Mouse (Mus musculus) limb, embryonic 13.5 days (tissue): ENCODE measurements at regions not wholly inside any gene's neighbourhood (a gene's known extent, or its start where the extent isn't known, plus 50 kb on each side); places are given as distances from the start of the nearest gene placed in this dataset.

Experiments
- ATAC-seq: fragments of 200-750 bp; cut with Nextera tagmentation; 2 replicates; pipeline ENCODE4 v1.8.0; 2017; ENCODE audit warnings: low read depth, moderate number of reproducible peaks, moderate TSS enrichment; ENCODE audit not compliant: low FRiP score
- H3K27ac ChIP-seq: fragments of 300-500 bp; sonication (generic); 2 replicates; pipeline ENCODE4 v1.5.1; 2015; ENCODE audit warnings: inconsistent platforms, mild to moderate bottlenecking, moderate library complexity
- H3K27me3 ChIP-seq: fragments of 300-500 bp; sonication (generic); 2 replicates; pipeline ENCODE4 v1.6.1; 2015; ENCODE audit warnings: mild to moderate bottlenecking, inconsistent platforms
- H3K36me3 ChIP-seq: fragments of 300-500 bp; sonication (generic); 2 replicates; pipeline ENCODE4 v1.6.1; 2015; ENCODE audit warnings: inconsistent platforms, mild to moderate bottlenecking, moderate library complexity
- H3K4me1 ChIP-seq: fragments of 300-500 bp; sonication (generic); 2 replicates; pipeline ENCODE4 v1.6.1; 2015; ENCODE audit warnings: inconsistent platforms
- H3K4me2 ChIP-seq: fragments of 300-500 bp; sonication (generic); replicated peaks from 2 replicates; pipeline ENCODE4 v1.6.1; 2015; ENCODE audit warnings: inconsistent platforms, mild to moderate bottlenecking, moderate library complexity
- H3K4me3 ChIP-seq: fragments of 300-500 bp; sonication (generic); 2 replicates; pipeline ENCODE4 v1.5.1; 2015; ENCODE audit warnings: moderate library complexity, mild to moderate bottlenecking, inconsistent platforms
- H3K9ac ChIP-seq: fragments of 300-500 bp; sonication (generic); 2 replicates; pipeline ENCODE4 v1.6.1; 2015; ENCODE audit warnings: mild to moderate bottlenecking, inconsistent platforms
- H3K9me3 ChIP-seq: fragments of 300-500 bp; sonication (generic); 2 replicates; pipeline ENCODE4 v1.6.1; 2016; ENCODE audit warnings: inconsistent platforms
- WGBS: fragments of 180-500 bp; shearing (Covaris S2); methylation state at CpG from one replicate; pipeline ENCODE4 v1.1.7; 2015; 5-methylcytosine and 5-hydroxymethylcytosine counted together

DNA sequence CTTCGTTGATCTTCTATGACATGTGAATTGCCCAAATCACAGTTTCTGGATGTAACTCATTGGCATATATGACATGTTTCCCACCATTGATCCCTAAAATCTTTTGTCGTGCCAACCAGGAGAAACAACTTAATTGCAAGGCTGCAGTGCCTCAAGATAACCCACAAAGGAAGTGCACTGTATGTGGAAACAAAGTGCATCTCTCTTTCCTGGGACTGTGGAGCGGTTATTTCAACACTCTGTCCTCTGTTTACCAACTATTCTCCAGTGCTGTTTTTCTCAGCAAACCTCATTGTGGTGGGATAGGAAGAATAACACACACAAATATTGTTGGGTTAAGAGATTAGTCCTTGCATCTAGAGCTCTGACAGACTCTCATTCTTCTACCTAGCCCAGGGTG is 119.8 kb upstream of the Ankrd55 start:
- H3K36me3 ChIP-seq = no peaks in the 10 kb centered on the region
- H3K4me3 ChIP-seq = no peak overlapping the region
- H3K27ac ChIP-seq = no peak overlapping the region
- 91% methylated on average over 3 of the region's 3 CpGs for WGBS
- no peaks in the 10 kb centered on the region for H3K9me3 ChIP-seq
- H3K9ac ChIP-seq = no peak overlapping the region
- no peak for ATAC-seq
- no peak overlapping the region for H3K4me2 ChIP-seq
- H3K27me3 ChIP-seq = no peaks in the 10 kb centered on the region
- no peaks in the 10 kb centered on the region for H3K4me1 ChIP-seq

DNA sequence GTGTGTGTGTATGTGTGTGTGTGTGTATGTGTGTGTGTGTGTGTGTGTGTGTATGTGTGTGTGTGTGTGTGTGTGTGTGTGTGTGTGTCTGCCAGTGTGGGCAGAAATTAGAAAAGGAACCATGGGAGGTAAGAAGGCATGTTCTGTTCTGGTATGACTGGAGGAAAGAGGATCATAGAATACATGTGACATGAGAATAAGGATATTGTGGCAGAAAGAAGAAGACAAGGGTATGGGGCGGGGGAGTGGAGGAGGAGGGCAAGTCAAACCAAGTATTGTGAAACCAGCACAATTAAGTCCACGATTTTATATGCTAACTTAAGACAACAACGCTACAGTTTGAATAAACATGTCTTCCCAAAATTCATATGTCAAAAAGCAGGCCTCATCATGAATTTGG is 117.4 kb upstream of the Ankrd55 start:
- Histone ChIP-seq H3K27me3 (no peaks in the 10 kb centered on the region), H3K27ac (no peak overlapping the region), H3K9me3 (no peaks in the 10 kb centered on the region), H3K4me1 (no peaks in the 10 kb centered on the region), H3K36me3 (no peaks in the 10 kb centered on the region), H3K9ac (no peak overlapping the region), H3K4me2 (no peak overlapping the region), H3K4me3 (no peak overlapping the region)
- ATAC-seq = no peak
- WGBS = 97% methylated on average over 3 of the region's 3 CpGs

DNA sequence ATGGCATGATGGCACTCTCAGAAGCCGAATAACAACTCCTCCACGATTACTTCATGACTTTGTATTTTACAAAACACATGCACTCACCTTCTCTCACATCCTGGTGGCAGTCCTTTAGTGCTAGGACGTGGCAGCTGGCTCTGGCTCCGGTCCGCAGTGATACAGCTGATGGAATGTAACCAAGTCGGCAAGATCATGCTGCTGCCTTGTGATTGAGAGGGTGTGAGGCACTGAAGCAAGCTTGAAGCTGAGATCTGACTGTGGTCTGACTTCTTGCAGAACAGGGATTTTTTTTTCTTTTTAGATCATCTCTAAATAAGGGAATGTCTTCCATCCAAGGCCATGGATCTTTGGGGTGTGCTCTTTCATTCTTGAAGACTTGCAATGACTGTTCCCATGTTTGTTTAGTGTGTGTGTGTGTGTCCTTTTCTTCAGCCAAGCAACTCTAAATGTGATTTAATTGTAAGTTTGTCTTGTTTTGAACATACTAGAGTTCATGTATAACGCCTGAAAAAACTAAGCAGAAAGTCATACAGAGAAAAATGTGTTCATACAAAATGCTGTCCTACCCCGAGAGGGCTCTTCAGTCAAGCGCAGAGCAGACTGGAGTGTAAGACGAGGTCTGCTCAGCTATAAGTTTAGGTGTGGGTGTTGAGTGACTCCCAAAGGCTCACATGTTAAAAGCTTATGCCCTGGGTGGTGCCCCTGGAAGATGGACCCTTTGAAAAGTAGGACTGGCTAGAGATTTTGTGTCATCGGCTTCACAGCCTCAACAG is 116.1 kb upstream of the Ankrd55 start:
- no peak overlapping the region for H3K9ac ChIP-seq
- ATAC-seq = no peak
- no peaks in the 10 kb centered on the region for H3K36me3 ChIP-seq
- WGBS = 83% methylated on average over 11 of the region's 11 CpGs
- H3K4me3 ChIP-seq = no peak overlapping the region
- H3K9me3 ChIP-seq = no peaks in the 10 kb centered on the region
- H3K27me3 ChIP-seq = no peaks in the 10 kb centered on the region
- no peaks in the 10 kb centered on the region for H3K4me1 ChIP-seq
- no peak overlapping the region for H3K4me2 ChIP-seq
- no peak overlapping the region for H3K27ac ChIP-seq

DNA sequence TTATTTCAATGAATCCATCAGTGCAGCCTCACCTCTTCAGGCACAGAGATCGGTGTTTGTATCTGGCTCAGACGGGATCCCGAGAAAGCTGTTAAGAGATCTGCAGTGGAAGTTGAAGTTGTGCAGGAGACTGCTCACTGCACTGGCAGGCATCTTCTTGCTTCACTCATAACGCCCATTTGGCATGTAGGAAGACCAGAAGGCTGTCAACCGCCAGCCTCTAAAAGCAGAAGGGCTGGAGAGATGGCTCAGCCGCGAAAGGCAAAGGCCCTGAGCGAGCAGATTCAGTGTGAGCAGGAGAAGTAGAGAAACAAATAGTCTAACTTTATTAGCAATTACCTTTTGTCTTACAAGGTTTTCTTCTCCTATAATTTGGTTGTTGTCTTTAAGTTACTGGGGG is 114.3 kb upstream of the Ankrd55 start:
- Histone ChIP-seq H3K36me3 (no peaks in the 10 kb centered on the region), H3K4me1 (no peaks in the 10 kb centered on the region), H3K4me3 (no peak overlapping the region), H3K9ac (no peak overlapping the region), H3K4me2 (no peak overlapping the region), H3K27me3 (no peaks in the 10 kb centered on the region), H3K27ac (no peak overlapping the region), H3K9me3 (no peaks in the 10 kb centered on the region)
- no peak for ATAC-seq
- 84% methylated on average over 8 of the region's 8 CpGs for WGBS

DNA sequence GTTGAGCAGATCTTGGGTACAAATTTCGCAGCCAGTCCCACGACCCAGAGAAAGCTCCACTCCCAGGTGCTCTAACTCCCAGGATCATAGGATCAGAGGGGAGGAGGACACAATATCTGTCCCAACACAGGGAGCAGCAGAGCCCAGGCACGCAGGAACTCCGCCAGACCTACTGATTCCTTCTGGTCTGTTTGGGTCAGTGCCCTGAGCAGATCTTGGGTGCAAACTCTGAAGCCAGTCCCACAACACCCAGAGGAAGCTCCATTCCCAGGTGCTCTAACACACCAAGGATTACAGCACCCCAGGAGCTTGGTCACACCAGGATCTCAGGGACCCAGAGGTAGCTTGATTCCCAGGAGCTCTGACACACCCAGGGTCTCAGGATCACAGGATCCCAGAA is 110.2 kb upstream of the Ankrd55 start:
- Histone ChIP-seq H3K9me3 (no peaks in the 10 kb centered on the region), H3K9ac (no peak overlapping the region), H3K27ac (no peak overlapping the region), H3K27me3 (no peaks in the 10 kb centered on the region), H3K4me3 (no peak overlapping the region), H3K4me1 (no peaks in the 10 kb centered on the region), H3K4me2 (no peak overlapping the region), H3K36me3 (no peaks in the 10 kb centered on the region)
- no peak for ATAC-seq
- WGBS = 83% methylated on average over 4 of the region's 4 CpGs

DNA sequence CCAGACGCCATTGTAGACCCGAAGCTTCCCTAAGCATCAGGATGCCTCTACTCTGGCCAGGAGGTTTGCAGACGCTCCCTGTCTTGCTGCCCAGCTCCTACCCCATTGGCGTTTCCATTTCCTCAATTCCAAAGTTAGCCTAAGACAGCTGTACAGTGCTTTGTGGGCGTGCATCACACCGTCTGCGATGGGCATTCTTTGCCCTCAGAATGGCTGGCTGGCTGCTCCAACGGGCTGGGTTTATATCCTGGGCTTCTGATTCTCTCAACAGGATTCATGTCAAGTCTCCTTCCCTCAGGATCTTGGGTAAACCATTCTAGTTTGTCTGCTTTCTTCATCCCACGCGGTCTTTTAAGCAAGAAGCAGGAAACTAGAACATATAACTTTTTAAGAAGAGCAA is 104.3 kb upstream of the Ankrd55 start:
- no peaks in the 10 kb centered on the region for H3K9me3 ChIP-seq
- H3K4me3 ChIP-seq = no peak overlapping the region
- H3K4me1 ChIP-seq = 0 out of 2 replicates have a peak, but pooled peaks cover 6% of the 10 kb centered on the region
- no peak for ATAC-seq
- no peaks in the 10 kb centered on the region for H3K36me3 ChIP-seq
- H3K27me3 ChIP-seq = no peaks in the 10 kb centered on the region
- H3K9ac ChIP-seq = no peak overlapping the region
- WGBS = 94% methylated on average over 10 of the region's 10 CpGs
- H3K27ac ChIP-seq = no peak overlapping the region
- H3K4me2 ChIP-seq = no peak overlapping the region

DNA sequence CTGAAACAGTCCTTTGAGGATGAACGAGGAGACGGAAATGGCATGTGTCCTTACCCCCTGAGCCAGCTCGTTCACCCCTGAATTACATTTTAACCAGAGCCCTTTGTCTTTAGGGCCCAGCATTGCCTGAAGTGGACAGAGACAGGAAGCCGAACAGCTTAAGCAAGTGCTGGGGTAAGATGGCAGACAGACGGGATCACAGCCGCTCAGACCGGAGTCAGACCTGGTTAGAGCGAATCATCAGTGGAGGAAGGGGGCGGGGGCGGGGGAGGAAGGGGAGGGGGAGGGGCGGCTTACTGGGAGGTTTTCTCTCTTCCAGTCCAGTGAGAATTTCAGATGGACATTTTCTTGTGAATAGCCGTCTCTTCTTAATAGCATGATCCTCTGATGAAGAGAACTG is 103.1 kb upstream of the Ankrd55 start:
- no peak overlapping the region for H3K9ac ChIP-seq
- H3K4me2 ChIP-seq = no peak overlapping the region
- H3K27me3 ChIP-seq = no peaks in the 10 kb centered on the region
- H3K27ac ChIP-seq = no peak overlapping the region
- ATAC-seq = no peak
- H3K4me1 ChIP-seq = peaks cover 17% of the 10 kb centered on the region; the same call in 1 of the 2 replicates
- no peaks in the 10 kb centered on the region for H3K9me3 ChIP-seq
- 38% methylated on average over 10 of the region's 12 CpGs for WGBS
- no peak overlapping the region for H3K4me3 ChIP-seq
- H3K36me3 ChIP-seq = no peaks in the 10 kb centered on the region

DNA sequence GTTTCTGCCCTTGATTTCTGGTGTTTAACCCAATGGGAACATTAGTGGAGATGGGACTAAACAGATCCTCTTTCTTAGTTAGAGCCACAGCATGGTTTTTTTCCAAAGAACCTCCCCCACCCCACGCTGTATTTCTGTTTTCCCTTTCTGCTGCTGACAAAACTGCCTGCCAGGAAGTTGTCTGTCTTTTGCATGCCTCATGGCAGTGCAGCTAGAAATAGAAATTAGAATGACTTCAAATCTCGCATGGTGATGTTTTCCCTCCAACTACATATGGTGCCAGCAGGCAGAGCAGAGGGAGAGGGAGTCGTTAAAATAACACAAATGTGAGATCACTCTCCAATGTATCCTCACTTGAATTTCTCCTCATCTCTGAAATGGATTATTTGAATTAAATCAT is 101.0 kb upstream of the Ankrd55 start:
- Histone ChIP-seq H3K9ac (no peak overlapping the region), H3K4me1 (peaks cover 17% of the 10 kb centered on the region; the same call in 1 of the 2 replicates), H3K36me3 (no peaks in the 10 kb centered on the region), H3K4me2 (no peak overlapping the region), H3K9me3 (no peaks in the 10 kb centered on the region), H3K4me3 (no peak overlapping the region), H3K27me3 (no peaks in the 10 kb centered on the region), H3K27ac (no peak overlapping the region)
- 46% methylated on average over 3 of the region's 3 CpGs for WGBS
- ATAC-seq = no peak

DNA sequence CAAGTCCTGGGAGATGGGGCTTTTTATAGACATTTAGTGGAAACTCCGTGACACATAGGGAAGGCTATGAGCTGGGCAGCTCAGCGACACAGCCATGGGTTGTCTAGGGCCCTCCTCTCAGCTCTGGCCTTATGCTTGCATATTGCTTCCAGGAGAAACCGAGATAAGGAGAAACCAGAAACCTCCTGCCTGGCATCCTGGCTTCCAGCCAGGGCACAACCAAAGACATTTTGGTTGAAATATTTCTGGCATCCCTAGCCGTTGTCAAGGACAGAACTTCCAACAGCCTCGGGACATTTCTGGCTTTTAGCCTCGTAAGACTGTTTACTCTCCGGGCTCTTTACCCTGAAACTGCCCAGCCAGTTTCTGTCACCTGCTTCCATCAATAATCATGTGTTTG is 99.9 kb upstream of the Ankrd55 start:
- WGBS = 64% methylated on average over 7 of the region's 7 CpGs
- Histone ChIP-seq H3K4me2 (no peak overlapping the region), H3K9ac (no peak overlapping the region), H3K4me3 (no peak overlapping the region), H3K4me1 (peaks cover 21% of the 10 kb centered on the region; the same call in 1 of the 2 replicates), H3K27me3 (no peaks in the 10 kb centered on the region), H3K36me3 (no peaks in the 10 kb centered on the region), H3K9me3 (no peaks in the 10 kb centered on the region), H3K27ac (peak overlapping the region; percentile 4; the same call in 1 of the 2 replicates)
- no peak for ATAC-seq

DNA sequence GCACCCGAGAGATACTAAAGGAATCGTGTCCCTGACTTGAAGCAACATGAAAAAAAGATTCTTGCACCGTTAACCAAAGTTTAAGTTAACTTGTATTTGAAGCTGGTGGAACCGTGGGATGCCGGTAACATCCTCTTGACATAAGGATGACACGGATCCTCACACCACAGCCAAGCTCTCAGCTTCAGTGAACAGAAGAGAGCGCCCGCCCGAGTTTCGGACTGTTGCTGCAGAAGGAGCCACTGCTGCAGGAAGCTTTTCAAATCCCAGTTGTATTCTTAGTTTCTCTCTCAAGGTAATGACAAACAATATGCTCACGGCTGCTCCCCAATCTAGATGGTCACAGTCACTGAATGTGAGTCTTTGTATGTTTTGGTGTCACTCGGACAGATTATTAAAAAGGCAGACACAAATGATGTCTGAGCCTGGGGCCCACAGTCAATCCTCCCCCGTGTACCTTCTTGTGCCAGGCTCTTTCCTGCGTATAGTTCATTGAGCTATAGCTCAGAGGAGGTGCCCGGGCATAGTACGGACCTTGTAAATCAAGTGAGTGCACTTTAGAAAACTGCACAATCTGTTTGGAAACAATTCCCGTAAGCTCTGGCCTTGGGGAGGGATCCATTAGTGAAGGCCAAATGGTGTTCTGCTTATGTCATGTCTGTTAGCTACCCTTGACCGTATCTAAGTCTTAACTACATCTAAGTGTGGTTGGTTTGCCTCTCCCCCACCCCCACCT is 99.3 kb upstream of the Ankrd55 start:
- Histone ChIP-seq H3K9ac (no peak overlapping the region), H3K9me3 (no peaks in the 10 kb centered on the region), H3K4me2 (no peak overlapping the region), H3K4me1 (peaks cover 21% of the 10 kb centered on the region; the same call in 1 of the 2 replicates), H3K4me3 (no peak overlapping the region), H3K27me3 (no peaks in the 10 kb centered on the region), H3K27ac (no peak overlapping the region), H3K36me3 (no peaks in the 10 kb centered on the region)
- no peak for ATAC-seq
- 88% methylated on average over 18 of the region's 18 CpGs for WGBS

DNA sequence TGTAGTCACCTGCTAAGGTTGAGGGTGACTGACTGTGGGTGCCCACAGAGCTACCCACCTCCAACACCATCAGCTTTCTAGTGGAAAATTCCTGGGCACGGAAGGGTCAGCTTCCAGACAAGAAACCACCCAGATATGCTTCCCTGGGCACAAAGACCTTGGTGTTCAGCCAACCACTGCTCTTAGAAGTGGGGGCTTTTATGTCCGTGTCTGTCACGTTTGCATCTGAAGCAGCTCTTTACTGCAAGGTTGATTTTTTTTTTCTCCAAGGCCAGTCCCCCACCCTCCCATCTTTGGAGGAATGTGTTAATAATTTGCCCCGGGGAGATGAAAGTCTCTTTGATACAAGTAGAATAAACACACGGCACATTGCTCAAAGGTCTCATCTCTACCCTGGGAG is 98.6 kb upstream of the Ankrd55 start:
- H3K27ac ChIP-seq = no peak overlapping the region
- H3K27me3 ChIP-seq = no peaks in the 10 kb centered on the region
- H3K36me3 ChIP-seq = no peaks in the 10 kb centered on the region
- H3K4me3 ChIP-seq = no peak overlapping the region
- H3K4me1 ChIP-seq = peaks cover 21% of the 10 kb centered on the region; the same call in 1 of the 2 replicates
- 46% methylated on average over 5 of the region's 5 CpGs for WGBS
- H3K4me2 ChIP-seq = no peak overlapping the region
- no peaks in the 10 kb centered on the region for H3K9me3 ChIP-seq
- ATAC-seq = no peak
- H3K9ac ChIP-seq = no peak overlapping the region

DNA sequence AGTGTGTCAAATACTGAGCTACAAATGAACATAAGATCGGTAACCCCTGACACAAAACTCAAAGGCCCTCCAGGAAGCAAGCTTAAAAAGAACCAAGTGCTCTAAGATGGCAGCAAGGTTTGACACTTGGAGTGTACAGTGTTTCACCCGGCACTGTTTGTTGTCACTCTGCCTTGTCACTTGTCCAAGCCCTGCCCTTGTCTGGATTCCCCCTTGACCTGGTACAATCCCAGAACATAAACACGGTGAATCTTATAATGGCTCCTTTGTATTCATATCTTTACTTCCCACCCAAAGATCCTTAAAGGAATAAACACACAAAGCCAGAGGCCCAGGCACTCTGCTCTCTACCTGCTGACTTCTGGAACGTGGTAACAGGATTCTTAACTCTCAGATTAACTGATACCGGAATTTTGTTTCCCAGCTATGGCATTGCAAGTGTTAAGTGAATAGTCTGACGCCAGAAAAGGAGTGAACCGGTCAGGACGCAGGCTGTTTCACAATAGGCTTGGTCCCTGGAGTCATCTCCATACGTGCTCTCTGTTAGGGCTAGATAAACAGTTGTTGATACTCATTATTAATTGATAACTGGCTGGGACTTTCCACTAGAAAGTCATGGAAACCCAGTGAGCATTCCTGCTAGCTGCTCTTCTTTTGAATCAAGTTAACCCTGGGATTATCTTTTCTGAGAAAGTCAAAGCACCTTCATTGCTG is 95.9 kb upstream of the Ankrd55 start:
- H3K4me3 ChIP-seq = no peak overlapping the region
- no peak for ATAC-seq
- no peaks in the 10 kb centered on the region for H3K36me3 ChIP-seq
- 60% methylated on average over 9 of the region's 9 CpGs for WGBS
- H3K27ac ChIP-seq = no peak overlapping the region
- H3K9ac ChIP-seq = no peak overlapping the region
- H3K27me3 ChIP-seq = no peaks in the 10 kb centered on the region
- H3K4me2 ChIP-seq = no peak overlapping the region
- no peaks in the 10 kb centered on the region for H3K9me3 ChIP-seq
- H3K4me1 ChIP-seq = peaks cover 26% of the 10 kb centered on the region
